Mouse (Mus musculus) kidney, adult 2 months (tissue): ENCODE data around the gene Med29.

Experiments
- CTCF ChIP-seq: fragments of 200-500 bp; conservative IDR thresholded peaks from 2 replicates; pipeline ENCODE4 v1.5.1; 2011; ENCODE audit warnings: low read depth, mild to moderate bottlenecking, control low read depth, low read length, moderate library complexity, mixed read lengths; ENCODE audit not compliant: insufficient read depth, insufficient read length
- POLR2A ChIP-seq: fragments of 200-500 bp; IDR thresholded peaks from one replicate; pipeline ENCODE4 v1.6.1; 2011; ENCODE audit warnings: low read depth, low read length, control low read depth

GRCm38 (mm10) chr7:28381017-28381790 lies 11.3 kb downstream of the Med29 start:
- no peak for TF ChIP-seq POLR2A
- no peak for TF ChIP-seq CTCF
